Mouse (Mus musculus) hindlimb bud, embryonic 11.5 days (tissue): ENCODE results near the gene Sln.

Source experiments
- DNase-seq: peaks from one replicate; pipeline ENCODE4 v3.0.0-alpha.2; 2012; ENCODE audit warnings: low read depth, low spot score; ENCODE audit errors: extremely low spot score

Sln gene

GRCm38 (mm10) chr9:53903215-53903842 lies 53.4 kb downstream of the Sln start:
- DNase-seq: no peak
